Mouse (Mus musculus): Measurements from ENCODE around the gene Klhl8. TPM values are rescaled to one million over a fixed set of nuclear protein-coding genes. Genes with fewer than 3 reads are reported as not detected.

The Klhl8 gene
- polyA plus RNA-seq, 1 experiment: 29.1 TPM

DNA sequence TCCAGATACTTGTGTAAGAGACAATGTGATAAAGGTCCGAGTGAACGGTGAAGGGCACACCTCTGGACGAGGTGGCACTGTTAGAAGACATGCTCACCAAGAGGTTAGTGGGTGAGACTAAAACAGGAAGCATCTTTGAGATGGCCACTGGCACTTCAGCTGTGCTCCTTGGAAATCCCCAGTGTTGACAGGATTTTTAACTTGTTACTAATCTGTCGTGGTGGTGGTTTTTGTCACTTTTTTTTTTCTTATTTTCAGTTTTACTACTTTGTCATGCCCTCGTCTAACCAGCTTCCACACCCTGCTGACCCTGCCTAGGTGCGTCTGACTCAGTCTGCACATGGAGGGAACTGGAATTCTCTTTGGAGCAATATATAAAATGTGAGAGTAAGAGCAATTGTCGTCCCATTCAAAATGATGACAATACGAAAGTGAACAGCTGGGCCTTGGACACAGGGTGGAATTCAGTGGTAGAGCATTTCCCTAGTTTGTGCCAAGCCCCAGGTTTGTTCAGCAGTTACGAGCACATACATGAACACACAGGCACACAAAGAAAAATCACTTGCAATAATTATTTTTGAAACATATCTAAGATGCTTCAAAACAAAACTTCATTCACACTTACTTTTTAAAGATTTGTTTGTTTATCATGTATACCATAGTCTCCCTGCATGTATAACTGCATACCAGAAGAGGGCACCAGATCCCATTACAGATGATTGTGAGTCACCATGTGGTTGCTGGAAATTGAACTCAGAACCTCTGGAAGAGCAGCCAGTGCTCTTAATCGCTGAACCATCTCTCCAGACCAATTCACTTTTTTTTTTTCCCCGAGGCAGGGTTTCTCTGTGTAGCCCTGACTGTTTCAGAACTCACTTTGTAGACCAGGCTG lies 3.5 kb upstream of the Klhl8 start:
- TF ChIP-seq CTCF (IDR thresholded peaks at IDR 0.05; ENCODE audit: borderline replicate concordance, insufficient read depth, low read depth, low read length) (no peak), POLR2A (IDR thresholded peaks at IDR 0.05; ENCODE audit: borderline replicate concordance, insufficient read depth, low read length) (no peak)

DNA sequence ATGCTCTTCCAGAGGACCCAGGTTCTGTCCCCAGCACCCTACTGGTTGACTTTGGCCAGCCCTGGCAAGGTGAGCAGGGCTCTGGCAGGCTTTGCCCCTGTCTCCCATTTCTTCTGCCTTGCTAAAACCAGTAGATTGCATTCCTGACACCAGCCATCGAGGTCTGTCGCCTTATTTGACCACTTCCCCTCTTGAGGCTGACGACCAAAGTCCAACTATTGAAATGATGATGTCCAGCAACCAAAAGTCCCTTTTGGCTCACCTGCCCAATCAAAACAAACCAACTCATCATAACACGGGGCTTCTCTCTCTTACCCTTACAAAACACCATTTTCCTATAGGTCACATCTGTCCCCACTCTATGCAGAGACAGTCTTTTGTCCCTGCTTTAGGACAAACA lies 2.1 kb upstream of the Klhl8 start:
- 68% methylated on average over 4 of the region's 4 CpGs for WGBS
- Histone ChIP-seq H3K27me3 (ENCODE audit: control insufficient read depth, insufficient read depth, low read length) (no peaks in the 10 kb centered on the region), H3K27ac (ENCODE audit: insufficient read depth, low read length) (no peak overlapping the region)

More for the DNA sequence above, 3.5 kb upstream of the Klhl8 start:
- DNase-seq: no peak
- Histone ChIP-seq H3K27ac (ENCODE audit: insufficient read depth, low read length) (no peak overlapping the region), H3K4me3 (replicated peaks; ENCODE audit: insufficient read depth, low read depth, low read length) (no peak overlapping the region), H3K4me1 (ENCODE audit: control insufficient read depth, insufficient read depth, low read length) (no peaks in the 10 kb centered on the region), H3K27me3 (ENCODE audit: control insufficient read depth, insufficient read depth, low read length) (no peaks in the 10 kb centered on the region)
- 68% methylated on average over 11 of the region's 11 CpGs for WGBS

DNA sequence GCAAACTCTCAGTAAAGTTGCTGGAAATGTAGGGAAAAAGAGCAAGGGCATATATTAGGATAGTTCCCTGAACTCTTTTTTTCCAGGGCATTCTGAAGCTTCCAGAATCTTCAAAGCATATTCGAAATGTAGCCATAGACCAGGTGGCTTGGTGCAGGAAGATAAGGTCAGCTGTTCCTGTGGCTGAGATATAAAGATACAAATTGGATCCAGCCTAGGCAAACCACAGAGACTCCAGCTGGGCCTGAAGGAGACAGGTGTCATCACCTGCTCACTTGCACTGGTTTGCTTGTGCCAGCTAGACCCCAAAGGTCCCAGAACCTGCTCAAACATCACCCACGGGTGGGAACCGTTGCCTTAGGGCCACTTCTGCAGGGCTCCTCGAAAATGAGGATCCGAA lies 496 bp upstream of the Klhl8 start:
- TF ChIP-seq POLR2A (IDR thresholded peaks at IDR 0.05; ENCODE audit: borderline replicate concordance, insufficient read depth, low read length) (no peak), CTCF (IDR thresholded peaks at IDR 0.05; ENCODE audit: borderline replicate concordance, insufficient read depth, low read depth, low read length) (no peak)
- Histone ChIP-seq H3K4me3 (replicated peaks; ENCODE audit: insufficient read depth, low read depth, low read length) (no peak overlapping the region), H3K27me3 (ENCODE audit: control insufficient read depth, insufficient read depth, low read length) (no peaks in the 10 kb centered on the region), H3K27ac (ENCODE audit: insufficient read depth, low read length) (no peak overlapping the region), H3K4me1 (ENCODE audit: control insufficient read depth, insufficient read depth, low read length) (no peaks in the 10 kb centered on the region)
- WGBS: 87% methylated on average over 5 of the region's 5 CpGs
- DNase-seq: peak; percentile 17 to 25

More for the DNA sequence above, 2.1 kb upstream of the Klhl8 start:
- no peaks in the 10 kb centered on the region for H3K4me1 ChIP-seq (ENCODE audit: control insufficient read depth, insufficient read depth, low read length)
- H3K4me3 ChIP-seq (replicated peaks; ENCODE audit: insufficient read depth, low read depth, low read length): no peak overlapping the region
- no peak for TF ChIP-seq CTCF (IDR thresholded peaks at IDR 0.05; ENCODE audit: borderline replicate concordance, insufficient read depth, low read depth, low read length)
- no peak for TF ChIP-seq POLR2A (IDR thresholded peaks at IDR 0.05; ENCODE audit: borderline replicate concordance, insufficient read depth, low read length)
- DNase-seq: no peak

DNA sequence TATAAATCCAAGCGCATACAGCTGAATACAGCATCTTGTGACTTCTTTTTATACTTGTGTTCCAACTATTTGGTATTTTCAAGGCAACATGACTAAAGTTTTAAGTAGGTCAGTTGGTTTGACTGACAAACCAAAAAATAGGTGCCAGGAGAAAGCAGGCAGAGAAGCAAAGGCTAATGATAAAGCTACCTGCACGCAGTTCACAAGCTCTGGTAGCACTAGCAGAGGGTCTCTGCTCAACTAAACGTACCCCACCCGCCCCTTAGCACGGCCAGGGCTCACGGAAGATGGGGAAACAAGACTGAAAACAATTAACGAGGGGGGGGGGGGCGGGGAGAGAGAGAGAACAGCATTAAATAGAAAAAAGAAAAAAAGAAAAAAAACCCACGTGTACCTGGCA lies 903 bp downstream of the Klhl8 start:
- no peak overlapping the region for H3K27ac ChIP-seq (ENCODE audit: insufficient read depth, low read length)

DNA sequence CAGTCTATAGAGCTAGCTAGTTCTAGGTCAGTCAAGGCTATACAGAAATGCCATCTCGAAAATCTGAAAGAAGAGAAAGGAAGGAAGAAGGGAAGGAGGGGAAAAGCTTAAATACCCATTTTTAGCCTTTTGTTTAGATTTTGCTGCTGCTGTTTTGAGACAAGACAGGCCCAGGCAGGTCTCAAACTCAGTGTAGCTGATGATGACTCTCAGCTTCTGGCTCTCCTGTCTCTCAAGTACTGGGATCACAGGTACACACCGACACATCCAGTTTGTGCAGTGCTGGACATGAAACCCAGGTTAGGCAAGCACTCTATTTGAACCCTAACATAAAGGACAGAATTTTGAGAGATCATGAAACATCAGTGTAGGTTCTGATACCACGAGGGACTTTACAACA lies 1.6 kb downstream of the Klhl8 start:
- WGBS: 78% methylated on average over 3 of the region's 3 CpGs
- no peak overlapping the region for H3K4me3 ChIP-seq (replicated peaks; ENCODE audit: insufficient read depth, low read depth, low read length)
- no peaks in the 10 kb centered on the region for H3K27me3 ChIP-seq (ENCODE audit: control insufficient read depth, insufficient read depth, low read length)
- no peak for DNase-seq
- no peak for TF ChIP-seq POLR2A (IDR thresholded peaks at IDR 0.05; ENCODE audit: borderline replicate concordance, insufficient read depth, low read length)
- TF ChIP-seq CTCF (IDR thresholded peaks at IDR 0.05; ENCODE audit: borderline replicate concordance, insufficient read depth, low read depth, low read length): no peak
- no peaks in the 10 kb centered on the region for H3K4me1 ChIP-seq (ENCODE audit: control insufficient read depth, insufficient read depth, low read length)
- H3K27ac ChIP-seq (ENCODE audit: insufficient read depth, low read length): no peak overlapping the region

More for the DNA sequence above, 903 bp downstream of the Klhl8 start:
- TF ChIP-seq POLR2A (IDR thresholded peaks at IDR 0.05; ENCODE audit: borderline replicate concordance, insufficient read depth, low read length) (no peak), CTCF (IDR thresholded peaks at IDR 0.05; ENCODE audit: borderline replicate concordance, insufficient read depth, low read depth, low read length) (no peak)
- Histone ChIP-seq H3K27me3 (ENCODE audit: control insufficient read depth, insufficient read depth, low read length) (no peaks in the 10 kb centered on the region), H3K4me1 (ENCODE audit: control insufficient read depth, insufficient read depth, low read length) (no peaks in the 10 kb centered on the region), H3K4me3 (replicated peaks; ENCODE audit: insufficient read depth, low read depth, low read length) (peak overlapping the region; percentile 51)
- DNase-seq: peak in 1 of 2 experiments; percentile 25
- 23% methylated on average over 8 of the region's 9 CpGs for WGBS

DNA sequence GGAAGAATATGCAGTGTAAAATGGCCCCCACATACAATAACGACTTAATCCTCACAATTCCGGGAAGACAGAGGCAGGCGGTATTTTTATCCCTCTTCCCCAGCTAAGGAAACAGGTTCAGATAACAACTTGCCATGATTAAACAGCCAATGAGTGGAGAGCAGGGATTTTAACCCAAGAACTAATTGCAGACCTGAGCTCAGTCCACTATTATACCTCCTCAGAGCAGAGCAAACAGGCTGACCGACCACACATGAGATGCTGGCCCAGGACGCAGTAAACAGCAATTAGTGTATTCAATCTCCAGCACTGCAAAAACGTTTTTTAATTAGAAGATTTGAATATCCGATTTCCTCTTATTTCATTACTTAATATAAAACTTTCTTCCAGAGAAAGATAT lies 2.2 kb downstream of the Klhl8 start:
- Histone ChIP-seq H3K27me3 (ENCODE audit: control insufficient read depth, insufficient read depth, low read length) (no peaks in the 10 kb centered on the region), H3K4me3 (replicated peaks; ENCODE audit: insufficient read depth, low read depth, low read length) (no peak overlapping the region), H3K4me1 (ENCODE audit: control insufficient read depth, insufficient read depth, low read length) (no peaks in the 10 kb centered on the region), H3K27ac (ENCODE audit: insufficient read depth, low read length) (no peak overlapping the region)
- WGBS: 83% methylated on average over 7 of the region's 7 CpGs
- DNase-seq: no peak
- no peak for TF ChIP-seq CTCF (IDR thresholded peaks at IDR 0.05; ENCODE audit: borderline replicate concordance, insufficient read depth, low read depth, low read length)
- no peak for TF ChIP-seq POLR2A (IDR thresholded peaks at IDR 0.05; ENCODE audit: borderline replicate concordance, insufficient read depth, low read length)

DNA sequence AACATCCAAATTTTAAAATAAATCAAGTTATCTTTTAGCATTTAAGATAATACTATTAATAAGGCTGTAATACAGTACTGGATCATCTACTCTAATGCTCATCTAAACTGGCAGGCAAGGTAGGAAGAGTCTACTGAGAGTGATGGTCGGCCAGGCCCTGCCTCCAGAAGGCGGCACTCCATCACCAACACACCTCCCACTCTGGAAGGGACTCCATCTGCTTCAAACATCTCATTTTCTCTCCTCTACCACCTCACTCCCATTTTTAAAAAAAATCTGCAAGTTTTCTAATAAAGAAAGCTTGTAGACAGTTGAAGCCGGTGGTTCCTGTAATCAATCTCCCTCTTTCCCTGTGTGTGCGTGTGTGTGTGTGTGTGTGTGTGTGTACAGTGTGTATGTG lies 3.2 kb downstream of the Klhl8 start:
- Histone ChIP-seq H3K4me3 (replicated peaks; ENCODE audit: insufficient read depth, low read depth, low read length) (no peak overlapping the region), H3K27me3 (ENCODE audit: control insufficient read depth, insufficient read depth, low read length) (no peaks in the 10 kb centered on the region), H3K4me1 (ENCODE audit: control insufficient read depth, insufficient read depth, low read length) (no peaks in the 10 kb centered on the region), H3K27ac (ENCODE audit: insufficient read depth, low read length) (no peak overlapping the region)
- 85% methylated on average over 4 of the region's 4 CpGs for WGBS
- no peak for TF ChIP-seq CTCF (IDR thresholded peaks at IDR 0.05; ENCODE audit: borderline replicate concordance, insufficient read depth, low read depth, low read length)
- TF ChIP-seq POLR2A (IDR thresholded peaks at IDR 0.05; ENCODE audit: borderline replicate concordance, insufficient read depth, low read length): no peak
- no peak for DNase-seq

DNA sequence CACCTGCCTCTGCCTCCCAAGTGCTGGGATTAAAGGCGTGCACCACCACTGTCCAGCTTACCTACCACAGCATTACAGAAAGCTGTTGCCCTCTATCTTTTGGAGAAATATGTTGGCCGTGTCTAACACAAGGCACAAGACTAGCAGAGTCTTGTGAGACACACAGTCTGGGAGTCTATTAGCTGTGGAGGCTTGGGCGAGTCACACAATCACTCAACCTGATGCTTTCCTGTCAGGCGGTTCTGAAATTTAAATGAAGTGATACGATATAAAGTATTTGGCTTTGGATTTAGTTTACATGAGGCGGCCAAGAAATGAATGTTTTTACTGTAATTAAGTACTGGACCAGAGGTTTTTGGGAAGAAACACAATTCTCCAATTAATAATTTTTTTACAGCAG lies 4.9 kb downstream of the Klhl8 start:
- Histone ChIP-seq H3K4me1 (ENCODE audit: control insufficient read depth, insufficient read depth, low read length) (no peaks in the 10 kb centered on the region), H3K4me3 (replicated peaks; ENCODE audit: insufficient read depth, low read depth, low read length) (no peak overlapping the region), H3K27me3 (ENCODE audit: control insufficient read depth, insufficient read depth, low read length) (no peaks in the 10 kb centered on the region), H3K27ac (ENCODE audit: insufficient read depth, low read length) (no peak overlapping the region)
- no peak for TF ChIP-seq POLR2A (IDR thresholded peaks at IDR 0.05; ENCODE audit: borderline replicate concordance, insufficient read depth, low read length)
- no peak for TF ChIP-seq CTCF (IDR thresholded peaks at IDR 0.05; ENCODE audit: borderline replicate concordance, insufficient read depth, low read depth, low read length)
- DNase-seq: no peak
- whole genome bisulfite sequencing: 94% methylated on average over 6 of the region's 6 CpGs

All from cerebellum, adult 2 months (tissue).